Mouse (Mus musculus): ENCODE results near the gene Sergef.

DNA sequence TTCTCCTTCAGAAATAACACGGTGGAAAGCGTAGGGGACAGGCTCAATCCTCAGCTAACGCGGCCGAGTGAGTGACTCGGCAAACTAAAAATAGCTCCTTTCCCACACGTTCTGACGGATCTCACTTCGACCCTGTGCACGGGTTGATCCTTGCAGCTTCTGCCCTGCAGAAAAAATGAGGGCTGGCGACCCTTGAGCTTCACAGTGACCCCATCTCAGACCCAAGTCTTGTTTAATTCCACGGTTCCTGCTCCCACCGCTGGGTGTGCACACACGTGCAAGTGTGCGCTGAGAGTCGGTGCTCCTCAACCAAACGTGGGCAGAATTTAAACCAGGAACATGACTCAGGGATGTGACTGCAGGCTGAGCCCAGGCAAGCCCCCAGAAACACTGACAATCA, 52.1 kb downstream of the Sergef start:
- TF ChIP-seq GATA1 (IDR thresholded peaks at IDR 0.05; ENCODE audit: low read length) (no peak), TAL1 (IDR thresholded peaks at IDR 0.05; ENCODE audit: low read length) (no peak)

Data from erythroblast, embryonic 14.5 days (primary cell).